Mouse (Mus musculus): ENCODE results near the gene Trim32.

Trim32 gene

DNA sequence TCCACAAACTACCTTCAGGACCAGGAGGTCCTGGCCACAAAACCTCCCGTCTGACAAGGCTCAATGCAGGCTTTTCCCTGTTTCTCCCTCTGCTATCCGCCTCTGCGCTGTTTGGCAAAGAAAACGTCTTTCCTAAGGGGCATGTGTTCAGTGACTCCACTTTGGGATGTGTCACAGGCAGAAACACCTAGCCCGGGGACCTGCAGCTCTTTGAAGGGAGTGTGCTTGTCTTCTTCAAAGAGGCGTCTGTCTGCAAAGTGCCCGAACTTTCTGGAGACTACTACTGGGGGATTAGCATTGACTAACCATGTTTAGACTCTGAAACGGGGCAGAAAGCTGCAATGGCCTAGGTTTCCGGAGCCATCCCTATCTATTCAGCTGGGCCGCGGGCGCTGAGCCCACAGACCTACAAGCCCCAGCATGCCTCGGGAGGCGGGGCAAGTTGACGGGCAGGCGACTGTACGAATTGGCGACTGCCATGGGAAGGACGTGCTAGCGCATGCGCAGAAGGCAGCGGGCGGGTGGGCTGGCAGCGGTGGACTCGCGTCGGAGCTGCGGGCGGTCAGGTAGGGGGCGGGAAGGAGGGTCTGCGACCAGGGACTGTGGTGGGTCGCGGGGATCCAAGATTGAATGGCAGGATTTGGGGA, at the start of gene Trim32:
Trim32 (plus strand) TSS at position 483 of the 647 bp plus-strand sequence.
- ATAC-seq (ENCODE audit: low TSS enrichment), result peak; percentile 84

- no peak for ATAC-seq (ENCODE audit: low TSS enrichment)
Measured at GRCm38 (mm10) chr4:65565493-65565892, 39.3 kb upstream of the Trim32 start.

DNA sequence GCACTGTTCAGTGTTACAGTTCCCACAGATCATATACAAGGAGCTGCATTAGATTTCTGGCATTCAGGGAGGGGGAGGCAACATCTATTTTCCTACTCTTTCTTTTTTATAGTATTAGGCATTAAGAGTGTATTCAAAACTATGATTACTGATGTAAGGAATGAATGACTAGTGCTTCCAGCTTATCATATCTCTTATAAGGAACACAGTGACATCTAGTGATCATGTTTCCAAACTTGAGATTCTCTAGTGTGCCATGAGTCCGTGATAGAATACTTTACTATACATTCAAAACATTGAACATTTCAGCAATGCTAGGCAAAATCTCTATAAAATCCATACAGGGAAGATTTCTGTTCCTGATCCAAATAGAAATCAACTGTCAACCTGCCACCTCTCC, 24.5 kb upstream of the Trim32 start:
- ATAC-seq (ENCODE audit: low TSS enrichment), result peak; percentile 96

DNA sequence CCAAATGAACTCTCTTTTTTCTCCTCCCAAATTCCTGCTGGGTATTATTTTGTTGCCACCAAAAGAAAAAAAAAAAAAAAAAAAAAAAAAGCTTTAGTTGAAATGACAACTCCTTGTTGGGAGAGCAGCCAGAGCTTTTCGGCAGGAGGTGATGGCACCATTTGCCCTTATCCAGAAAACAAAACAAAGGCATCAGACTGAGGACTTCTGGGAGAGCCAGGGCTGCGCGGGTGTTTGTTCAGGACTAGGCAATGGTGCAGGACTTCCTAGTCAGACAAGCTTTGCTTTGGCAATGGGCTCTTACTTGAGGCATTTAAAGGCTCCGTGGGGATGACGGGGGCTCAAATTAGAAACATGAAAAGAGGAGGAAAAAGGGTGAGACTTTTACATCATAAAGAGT, 17.8 kb upstream of the Trim32 start:
- ATAC-seq (ENCODE audit: low TSS enrichment), result no peak

DNA sequence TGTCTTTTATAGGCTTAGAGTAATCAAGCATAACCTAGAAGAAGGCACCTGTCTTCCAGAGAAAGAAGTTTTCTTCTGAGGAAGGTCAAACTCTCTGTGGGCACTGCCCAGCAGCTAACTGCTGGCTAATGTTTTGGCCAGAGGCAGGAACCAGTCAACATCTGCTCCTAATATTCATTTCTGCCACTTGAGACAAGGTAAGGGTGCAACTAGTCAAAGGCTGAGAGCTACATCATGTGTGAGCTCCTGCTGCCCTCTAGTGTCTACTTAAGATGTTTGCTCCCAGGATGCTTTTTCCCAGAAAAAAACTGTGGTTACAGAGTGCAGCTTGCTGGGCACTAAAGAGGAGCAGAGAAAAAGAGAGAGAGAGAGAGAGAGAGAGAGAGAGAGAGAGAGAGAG, 15.0 kb upstream of the Trim32 start:
- ATAC-seq (ENCODE audit: low TSS enrichment), result peak; percentile 92

DNA sequence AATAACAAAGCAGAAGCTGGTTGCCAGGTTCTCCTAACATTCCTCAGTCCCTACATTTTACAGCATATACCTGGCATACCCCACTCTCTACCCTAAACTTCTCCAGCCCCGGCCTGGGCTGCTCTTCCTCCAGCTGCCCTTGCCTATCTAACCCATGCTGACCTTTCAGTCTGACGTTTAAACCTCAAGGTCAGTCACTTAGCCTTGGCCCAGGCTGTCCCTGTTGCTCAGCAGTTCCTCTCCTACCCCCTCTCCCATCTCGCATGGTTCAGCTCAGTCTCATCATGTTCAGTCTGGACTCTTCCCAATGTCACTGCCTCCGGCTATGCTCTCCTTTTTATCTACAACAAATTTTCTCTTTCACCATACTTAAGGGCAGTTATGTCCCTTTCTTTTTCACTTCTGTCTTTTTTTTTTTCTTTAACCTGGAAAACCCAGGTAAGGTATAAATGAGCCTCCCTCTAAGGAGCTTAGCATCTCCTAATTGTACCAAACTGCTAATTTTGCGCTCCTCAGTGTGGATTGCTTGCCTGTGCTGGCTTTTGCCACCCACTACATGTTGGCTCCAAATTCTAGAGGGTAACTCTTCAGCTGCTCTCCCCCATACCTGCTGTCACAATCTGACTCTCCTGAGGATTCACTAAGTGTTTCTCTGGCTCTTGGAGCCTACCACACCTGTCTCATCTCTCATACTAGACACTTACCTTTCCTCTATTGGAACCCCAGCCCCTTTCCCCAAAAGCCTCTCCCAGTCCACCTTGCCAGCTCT, 10.0 kb upstream of the Trim32 start:
- ATAC-seq (ENCODE audit: low TSS enrichment), result peak; percentile 95

DNA sequence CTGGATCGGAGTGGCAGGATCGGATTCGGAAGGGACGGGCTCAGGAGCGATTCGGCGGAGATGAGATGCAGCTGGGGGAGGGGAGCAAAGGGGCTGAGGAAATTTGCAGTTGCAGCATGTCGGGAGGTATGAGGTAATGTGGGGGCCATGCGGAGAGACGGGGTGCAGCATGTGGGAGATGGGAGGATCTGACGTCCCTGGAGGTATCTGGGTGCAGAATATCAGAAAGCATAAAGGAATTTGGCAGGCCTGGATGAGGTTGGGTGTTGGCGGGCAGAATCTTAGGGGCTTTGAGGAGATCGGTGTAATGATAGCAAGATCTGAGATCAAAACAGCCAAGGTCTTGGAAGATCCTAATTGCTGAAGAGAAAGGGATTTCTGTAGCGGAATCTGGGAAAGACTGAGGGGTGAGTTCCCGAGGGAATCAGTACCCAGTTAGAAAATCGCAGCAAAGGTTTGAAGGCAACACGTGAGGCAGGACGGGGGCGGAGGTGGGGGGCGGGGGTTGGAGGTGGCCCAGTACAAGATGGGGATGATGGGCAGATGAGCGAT, 441 bp downstream of the Trim32 start:
- ATAC-seq (ENCODE audit: low TSS enrichment), result peak; percentile 73

DNA sequence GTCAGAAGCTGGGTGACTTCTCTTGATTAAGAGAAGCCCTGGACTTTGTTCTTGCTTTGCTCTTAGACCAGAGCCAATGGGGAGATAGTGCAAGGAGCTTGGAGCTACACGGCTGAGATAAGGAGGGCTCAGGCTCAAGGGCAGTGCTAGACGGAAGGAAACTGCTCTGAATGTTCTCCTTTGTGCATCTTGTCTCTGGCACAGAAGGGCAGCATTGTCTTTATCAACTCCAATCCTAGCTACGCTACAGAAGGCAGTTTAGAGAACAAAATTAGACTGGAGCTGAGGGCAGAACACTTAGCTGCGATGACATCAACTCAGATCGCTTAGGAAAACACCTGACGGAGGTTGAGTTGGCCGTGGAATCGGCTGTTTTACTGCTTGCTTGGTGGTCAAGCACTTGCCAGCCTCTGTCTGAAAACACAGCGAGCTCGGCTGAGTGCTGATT, 2.4 kb downstream of the Trim32 start:
- ATAC-seq (ENCODE audit: low TSS enrichment), result no peak

DNA sequence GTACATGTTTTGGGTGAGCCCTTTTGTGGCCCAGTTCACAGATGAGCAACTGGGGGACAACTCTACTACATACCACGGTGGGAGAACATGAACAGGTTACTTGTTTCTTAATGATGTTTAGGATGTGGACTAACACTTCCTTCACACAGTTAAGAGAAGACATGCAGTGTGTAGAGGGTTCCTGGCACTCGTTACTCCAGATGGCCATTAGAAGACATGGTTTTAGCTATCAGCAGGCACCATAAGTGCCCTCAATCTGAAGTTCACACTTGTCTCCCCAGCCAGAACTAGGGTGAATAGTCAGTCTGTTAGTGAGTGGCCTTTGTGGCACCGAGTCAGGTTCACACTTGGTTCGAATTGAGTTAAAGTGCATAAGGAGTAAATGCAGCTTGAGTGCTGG, 3.3 kb downstream of the Trim32 start:
- no peak for ATAC-seq (ENCODE audit: low TSS enrichment)

- ATAC-seq (ENCODE audit: low TSS enrichment), result no peak
Measured at GRCm38 (mm10) chr4:65610329-65610728, 5.5 kb downstream of the Trim32 start.

GRCm38 (mm10) chr4:65610896-65611295, 6.1 kb downstream of the Trim32 start:
- peak; percentile 32 for ATAC-seq (ENCODE audit: low TSS enrichment)

- no peak for ATAC-seq (ENCODE audit: low TSS enrichment)
Measured at GRCm38 (mm10) chr4:65613135-65613534, 8.3 kb downstream of the Trim32 start.

DNA sequence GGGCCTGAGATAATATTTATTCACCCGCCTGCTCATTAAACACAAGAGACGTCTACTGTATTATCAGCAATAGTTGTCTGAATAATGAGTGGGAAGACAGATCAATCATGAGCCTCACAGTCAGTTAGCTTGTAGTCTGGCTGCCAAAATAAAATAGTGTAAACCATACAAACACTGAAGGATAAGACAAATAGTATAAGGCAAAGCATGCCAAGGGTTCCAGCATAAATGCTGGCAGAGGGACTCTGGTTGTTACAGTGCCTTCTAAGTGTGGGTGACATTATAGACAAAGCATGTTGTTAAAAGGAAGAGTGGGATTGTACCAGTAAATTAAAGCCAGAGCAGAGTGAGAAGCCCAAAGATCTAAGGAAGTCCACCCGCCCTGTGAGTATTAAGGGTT, 15.3 kb downstream of the Trim32 start:
- no peak for ATAC-seq (ENCODE audit: low TSS enrichment)

DNA sequence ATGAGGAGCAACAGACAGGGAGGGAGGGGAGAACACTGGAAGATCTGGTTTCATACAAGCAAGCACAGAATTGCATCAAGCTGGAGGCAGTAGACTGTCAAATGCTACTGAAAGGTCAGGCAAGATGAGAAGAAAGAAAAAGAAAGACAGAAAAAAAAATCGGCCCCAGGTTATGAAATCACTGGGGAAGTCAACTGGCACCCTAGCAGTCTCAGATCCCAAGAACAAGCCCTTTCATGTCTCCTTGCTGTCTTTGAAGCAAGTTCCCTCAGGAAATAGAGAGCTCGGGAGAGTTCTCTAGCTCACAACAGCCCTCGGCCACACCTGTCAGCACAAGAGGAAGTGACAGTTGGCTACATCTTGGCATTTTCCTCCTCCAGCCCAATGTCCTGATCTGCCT, 33.4 kb downstream of the Trim32 start:
- ATAC-seq (ENCODE audit: low TSS enrichment), result no peak

DNA sequence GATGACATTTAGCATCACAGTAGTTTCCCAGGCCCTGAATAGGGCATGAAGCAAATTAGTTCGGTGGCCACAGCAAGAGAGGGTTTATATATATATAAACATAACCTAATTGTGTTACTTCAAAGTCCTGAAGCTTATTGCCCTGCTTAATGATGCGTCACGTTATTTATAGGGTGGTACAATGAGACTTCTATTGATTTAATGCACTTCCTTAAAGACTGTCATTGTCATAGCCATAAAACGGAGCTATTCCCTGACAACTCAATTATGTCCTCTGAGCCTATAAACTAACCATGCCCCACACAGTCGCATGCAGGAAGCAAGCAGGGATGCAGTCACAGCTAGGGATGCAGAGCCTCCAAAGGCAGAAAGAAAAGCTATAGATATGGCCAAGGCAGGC, 37.8 kb downstream of the Trim32 start:
- no peak for ATAC-seq (ENCODE audit: low TSS enrichment)

DNA sequence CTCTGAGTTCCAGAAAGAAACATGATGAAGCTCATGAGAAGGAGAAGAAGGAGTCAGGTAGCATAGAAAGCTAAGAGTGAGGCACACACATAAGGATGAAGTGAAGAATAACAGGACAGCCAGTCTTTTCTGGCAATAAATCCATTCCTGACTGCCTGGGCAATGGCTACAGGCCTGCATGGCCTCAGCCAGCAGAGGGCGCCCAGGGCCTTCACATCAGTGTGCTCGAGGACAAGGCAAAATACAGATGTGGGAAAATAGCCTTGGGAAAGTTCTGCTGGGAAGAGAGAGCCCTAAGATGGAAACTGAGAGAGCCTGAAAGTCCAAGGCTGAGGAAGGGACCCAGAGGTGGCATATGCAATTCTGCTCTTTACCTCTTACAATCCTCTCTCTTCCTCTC, 49.9 kb downstream of the Trim32 start:
- ATAC-seq (ENCODE audit: low TSS enrichment), result peak; percentile 91

DNA sequence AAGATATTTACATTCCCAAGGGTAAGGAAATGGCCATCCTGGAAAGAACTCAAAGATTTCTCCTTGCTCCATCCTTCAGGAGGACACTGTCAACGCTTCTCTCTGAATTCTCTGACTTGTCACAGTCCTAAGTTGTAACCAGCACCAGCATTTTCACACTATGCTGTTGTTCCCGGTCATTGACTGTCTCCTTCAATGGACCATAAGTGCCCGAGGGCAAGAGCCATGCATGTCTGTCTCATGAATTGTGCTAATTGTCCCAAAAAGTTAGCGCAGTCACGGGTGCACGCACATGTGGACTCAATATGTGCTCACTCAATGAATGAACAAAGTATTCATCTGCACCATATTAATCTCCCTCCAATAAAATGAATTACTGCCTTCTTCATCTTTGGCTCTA, 58.4 kb downstream of the Trim32 start:
- no peak for ATAC-seq (ENCODE audit: low TSS enrichment)
